Mouse (Mus musculus) bone marrow, adult 2 months (tissue): ENCODE results near the gene Iqcd.

Experiments used
- CTCF ChIP-seq: fragments of 200-500 bp; IDR thresholded peaks from 2 replicates; pipeline ENCODE4 v1.5.1; 2011; ENCODE audit warnings: low read length, control low read depth; ENCODE audit not compliant: control insufficient read depth, insufficient read depth
- POLR2A ChIP-seq: fragments of 200-500 bp; IDR thresholded peaks from 2 replicates; pipeline ENCODE4 v1.6.1; 2011; ENCODE audit warnings: low read depth, mild to moderate bottlenecking, control low read depth, low read length, borderline replicate concordance; ENCODE audit not compliant: control insufficient read depth

DNA sequence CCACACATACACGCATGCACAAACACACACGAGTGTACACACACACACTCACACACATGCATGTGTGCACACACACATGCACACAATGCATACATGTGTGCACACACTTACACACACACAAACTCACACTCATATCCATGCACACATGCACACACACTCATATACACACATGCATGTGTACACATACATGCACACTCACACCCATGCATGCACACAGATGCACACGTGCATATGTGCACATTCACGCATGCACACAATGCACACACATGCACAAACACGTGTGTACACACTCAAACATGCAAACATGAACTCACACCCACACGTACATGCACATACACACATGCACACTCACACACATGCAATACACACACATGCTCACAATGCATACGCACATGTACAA is 51.3 kb downstream of the Iqcd start:
- no peak for TF ChIP-seq CTCF
- no peak for TF ChIP-seq POLR2A
